ENCODE assay signal across 9 mouse cellular contexts in the genomic region with DNA sequence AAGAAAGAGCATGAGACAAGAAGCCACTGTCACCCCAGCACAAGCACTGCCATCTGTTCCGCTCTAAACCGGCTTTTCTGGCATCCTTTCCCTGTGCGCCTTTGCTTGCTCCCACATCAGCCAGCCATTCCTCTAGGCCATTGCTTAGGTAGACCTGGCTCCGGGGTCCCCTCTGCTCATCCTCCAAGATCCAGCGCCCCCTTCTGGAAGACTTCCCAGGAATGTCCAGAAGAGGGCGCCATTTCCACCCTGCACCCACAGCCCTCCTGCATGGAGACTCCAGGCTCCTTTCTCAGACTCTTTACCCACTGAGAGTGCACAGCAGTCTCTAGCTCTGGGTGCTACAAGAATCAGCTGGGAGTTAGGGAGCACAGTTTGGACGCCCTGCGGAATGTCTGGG. TPM values are rescaled to one million over a fixed set of nuclear protein-coding genes. Genes with fewer than 3 reads are reported as not detected.
DNase-seq lines count a peak whose midpoint lies in the region; TF ChIP-seq lines count a peak whose summit lies in the region.
"Had no signal": no experiment of that assay in that cellular context is flagged by ENCODE, and none has a peak within 500 bp of the region (broad histone marks: within the 10 kb centered on the region; RNA-seq: fewer than 3 reads in every experiment).

No protein-coding gene starts in this region.

- no peaks in the 10 kb centered on the region for H3K27me3 ChIP-seq in thymus, adult 2 months (ENCODE audit: control insufficient read depth, insufficient read depth, low read length)

- TF ChIP-seq POLR2A in thymus, adult 2 months (IDR thresholded peaks at IDR 0.05; ENCODE audit: control insufficient read depth, extremely low read depth, insufficient read depth, low read length, poor library complexity) = no peak

- H3K4me3 ChIP-seq in thymus, adult 2 months (ENCODE audit: control insufficient read depth, insufficient read depth, low read length) = no peak overlapping the region

- H3K36me3 ChIP-seq in thymus, adult 2 months (ENCODE audit: control insufficient read depth, insufficient read depth, low read length) = peaks cover 21% of the 10 kb centered on the region

- no peak overlapping the region for H3K27ac ChIP-seq in thymus, adult 2 months (ENCODE audit: control insufficient read depth, insufficient read depth, low read length)

- WGBS in thymus, adult 2 months = 75% methylated on average over 8 of the region's 8 CpGs

- peak; percentile 94 for TF ChIP-seq CTCF in thymus, adult 2 months (IDR thresholded peaks at IDR 0.05; ENCODE audit: borderline replicate concordance, control insufficient read depth, extremely low read depth, insufficient read depth, low read length, poor library complexity)

- peaks cover 4% of the 10 kb centered on the region; the same call in 1 of the 2 replicates for H3K4me1 ChIP-seq in thymus, adult 2 months (replicated peaks; ENCODE audit: control insufficient read depth, insufficient read depth, low read length)

- DNase-seq in gastrocnemius, postnatal 14 days = peak; percentile 32
- DNase-seq in gastrocnemius, postnatal 36 days = no peak
- peak; percentile 66 for DNase-seq in thymus, adult 2 months
- DNase-seq in thymus, adult 18-20 months = no peak
- DNase-seq in cerebellum, postnatal 10 days = peak; percentile 71 to 81
- peak; percentile 57 to 64 for DNase-seq in left cerebral cortex, postnatal 25 days (ENCODE audit: low spot score in 2 of 2)
- peak; percentile 81 for DNase-seq in retina, postnatal 1 day
- DNase-seq in frontal cortex, postnatal 25 days (ENCODE audit: low spot score in 2 of 2) = no peak

- intact Hi-C loops in gastrocnemius, postnatal 14 days (cut with DNase I; ENCODE audit: low total_unique reads) = loop anchor here (5.0 kb wide), 1 partner anchor 36 kb away; no protein-coding TSS in a partner anchor
- intact Hi-C loops in gastrocnemius, postnatal 36 days (cut with DNase I) = no loop called here
- intact Hi-C loops in left cerebral cortex, postnatal 25 days (cut with DNase I) = loop anchor here (2.0 kb wide), 1 partner anchor 16 kb away; no protein-coding TSS in a partner anchor

RNA-seq across cellular contexts. Expression of a gene that starts 4.3 kb away (rescaled TPM):
- 10 to 100 TPM; 15.2 to 16.9 TPM for total RNA-seq in gastrocnemius, postnatal 14 days (2021)
- 10 to 100 TPM; 14.7 to 15.5 TPM for total RNA-seq in gastrocnemius, postnatal 36 days (2021)
- polyA plus RNA-seq in thymus, adult 2 months (2012; rRNA removed) = 64.1 and 68.7 TPM in 2 replicates
- 100 to 1,000 TPM; 203 to 208 TPM for total RNA-seq in left cerebral cortex, postnatal 25 days (2021)

RNA-seq across cellular contexts. Expression of a gene that starts 19.9 kb away (rescaled TPM):
- 1 to 10 TPM; 3.7 to 3.8 TPM for total RNA-seq in gastrocnemius, postnatal 14 days (2021)
- 1 to 10 TPM; 1.8 to 2.3 TPM for total RNA-seq in gastrocnemius, postnatal 36 days (2021)
- polyA plus RNA-seq in thymus, adult 2 months (2012; rRNA removed) = 1.9 and 6.8 TPM in 2 replicates
- 10 to 100 TPM; 96.0 to 98.3 TPM for total RNA-seq in left cerebral cortex, postnatal 25 days (2021)

RNA-seq across cellular contexts. Expression of a gene that starts 23.9 kb away (rescaled TPM):
- total RNA-seq in gastrocnemius, postnatal 14 days (2021) = not detected
- not detected for total RNA-seq in gastrocnemius, postnatal 36 days (2021)
- polyA plus RNA-seq in thymus, adult 2 months (2012; rRNA removed) = not detected in 2 replicates
- not detected for total RNA-seq in left cerebral cortex, postnatal 25 days (2021)
- total RNA-seq: layer of hippocampus, postnatal 14 days had no signal

RNA-seq across cellular contexts. Expression of a gene that starts 30.4 kb away (rescaled TPM):
- total RNA-seq in gastrocnemius, postnatal 14 days (2021) = 1 to 10 TPM; 7.3 to 8.1 TPM
- 1 to 10 TPM; 7.7 TPM for total RNA-seq in gastrocnemius, postnatal 36 days (2021)
- 16.7 and 17.5 TPM in 2 replicates for polyA plus RNA-seq in thymus, adult 2 months (2012; rRNA removed)
- 10 to 100 TPM; 49.8 to 56.5 TPM for total RNA-seq in left cerebral cortex, postnatal 25 days (2021)

RNA-seq across cellular contexts. Expression of a gene that starts 31.2 kb away (rescaled TPM):
- total RNA-seq in gastrocnemius, postnatal 14 days (2021) = 10 to 100 TPM; 22.0 to 26.6 TPM
- total RNA-seq in gastrocnemius, postnatal 36 days (2021) = 10 to 100 TPM; 17.8 to 22.9 TPM
- polyA plus RNA-seq in thymus, adult 2 months (2012; rRNA removed) = 183 and 225 TPM in 2 replicates
- total RNA-seq in left cerebral cortex, postnatal 25 days (2021) = 10 to 100 TPM; 19.5 to 23.7 TPM

Comparison
In these comparisons a context has a peak if more than half of its experiments do, and no peak if none do; other contexts are left out.
1. DNase-seq: peak in gastrocnemius, postnatal 14 days (single experiment), thymus, adult 2 months (single experiment), cerebellum, postnatal 10 days (2 of 2), left cerebral cortex, postnatal 25 days (2 of 2) and retina, postnatal 1 day (single experiment); none in gastrocnemius, postnatal 36 days (0 of 2), thymus, adult 18-20 months (0 of 2) and frontal cortex, postnatal 25 days (0 of 2).
2. RNA of a gene that starts 4.3 kb away (total RNA-seq): 203 to 208 TPM in left cerebral cortex, postnatal 25 days; 15.2 to 16.9 TPM in gastrocnemius, postnatal 14 days and 14.7 to 15.5 TPM in gastrocnemius, postnatal 36 days; every median in the first group is over 10 times any median in the second.
3. RNA of a gene that starts 19.9 kb away (total RNA-seq): 96.0 to 98.3 TPM in left cerebral cortex, postnatal 25 days; 3.7 to 3.8 TPM in gastrocnemius, postnatal 14 days and 1.8 to 2.3 TPM in gastrocnemius, postnatal 36 days; every median in the first group is over 10 times any median in the second.